Mouse (Mus musculus): ENCODE data around the gene Cfap61. TPM values are rescaled to one million over a fixed set of nuclear protein-coding genes. Genes with fewer than 3 reads are reported as not detected.

Cfap61 gene
- total RNA-seq, 1 experiment from 2014 or later: not detected

DNA sequence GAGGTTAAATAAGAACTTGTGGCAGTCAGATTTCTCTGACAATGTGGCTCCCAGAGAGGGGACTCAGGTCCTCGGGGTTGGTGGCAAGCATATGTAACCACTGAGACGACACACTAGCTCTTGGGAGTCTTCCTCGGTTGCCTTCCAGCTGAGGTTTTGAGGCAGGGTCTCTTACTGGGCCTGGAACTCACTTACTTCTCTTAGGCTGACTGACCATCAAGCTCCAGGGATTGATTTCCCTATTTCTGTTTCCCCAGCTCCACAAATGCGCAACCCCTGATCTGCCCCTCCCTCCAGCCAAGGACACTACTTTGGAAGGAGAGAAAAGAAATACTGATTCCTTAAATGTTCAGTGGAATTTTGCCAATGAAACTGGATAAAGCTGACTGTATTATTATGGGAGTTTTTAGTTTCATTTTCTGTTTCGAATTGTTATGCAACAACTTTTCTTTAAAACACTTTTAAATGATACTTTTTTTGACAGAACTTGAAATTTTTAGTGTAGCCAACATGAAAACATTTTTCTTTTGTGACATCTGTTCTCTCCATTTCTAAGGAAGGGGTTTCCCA lies 63.5 kb downstream of the Cfap61 start:
- ATAC-seq (ENCODE audit: extremely low read depth, insufficient number of reproducible peaks, low FRiP score, poor library complexity, severe bottlenecking): no peak

DNA sequence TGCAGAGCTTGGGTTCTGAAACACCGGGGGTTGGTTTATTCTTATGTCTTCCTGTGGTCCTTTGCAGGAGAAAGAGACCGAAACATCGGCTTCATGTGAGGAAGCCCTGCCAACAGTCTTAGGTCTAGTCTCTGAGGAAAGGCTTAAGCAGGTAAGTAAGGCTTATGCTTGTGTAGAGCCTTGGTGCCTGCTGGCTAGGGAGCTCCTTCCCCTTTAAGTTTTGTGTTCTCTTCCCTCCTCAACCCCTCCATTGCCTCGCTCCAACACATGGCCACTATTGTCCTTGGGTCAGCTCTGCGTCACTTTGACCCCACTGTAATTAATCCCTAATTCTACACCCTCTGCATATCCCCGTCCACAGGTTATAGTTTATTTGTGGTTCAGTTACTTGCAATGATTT lies 74.2 kb downstream of the Cfap61 start:
- ATAC-seq (ENCODE audit: extremely low read depth, insufficient number of reproducible peaks, low FRiP score, poor library complexity, severe bottlenecking): no peak

DNA sequence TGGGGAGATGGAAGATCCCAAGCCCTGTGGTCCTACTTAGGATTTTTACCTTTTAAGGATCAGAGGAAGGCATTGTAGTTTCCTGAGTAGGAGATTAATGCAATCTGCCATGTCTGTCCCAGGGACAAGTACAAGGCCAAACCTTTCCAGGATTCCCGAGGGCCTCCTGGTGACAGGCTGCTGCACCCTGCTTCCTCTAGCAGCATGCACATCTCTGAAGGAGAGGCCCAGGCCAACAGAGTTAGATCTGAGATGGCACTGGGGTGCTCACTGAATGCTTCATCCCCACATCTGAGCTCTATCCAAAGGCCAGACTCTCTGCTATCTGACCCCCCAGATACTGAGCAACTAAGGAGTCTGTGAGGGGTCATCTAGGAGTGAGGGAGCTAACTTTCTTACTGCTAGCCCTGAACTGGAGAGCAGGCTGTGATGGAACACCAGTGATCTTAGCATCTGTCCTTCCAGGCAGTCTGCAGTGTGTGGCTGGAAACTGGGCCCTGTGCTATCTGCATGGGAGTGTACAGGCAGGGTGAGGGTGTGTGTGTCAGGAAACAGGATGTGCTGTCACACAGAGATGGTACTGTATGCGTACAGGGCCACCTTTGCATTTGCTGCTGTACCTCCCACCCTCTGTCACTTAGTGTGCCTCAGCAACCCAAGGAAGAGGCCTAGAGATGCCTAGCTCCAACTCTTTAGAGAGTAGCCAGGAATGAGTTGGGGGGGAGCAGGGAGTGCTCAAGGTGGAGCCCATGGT lies 75.2 kb downstream of the Cfap61 start:
- no peak for ATAC-seq (ENCODE audit: extremely low read depth, insufficient number of reproducible peaks, low FRiP score, poor library complexity, severe bottlenecking)

DNA sequence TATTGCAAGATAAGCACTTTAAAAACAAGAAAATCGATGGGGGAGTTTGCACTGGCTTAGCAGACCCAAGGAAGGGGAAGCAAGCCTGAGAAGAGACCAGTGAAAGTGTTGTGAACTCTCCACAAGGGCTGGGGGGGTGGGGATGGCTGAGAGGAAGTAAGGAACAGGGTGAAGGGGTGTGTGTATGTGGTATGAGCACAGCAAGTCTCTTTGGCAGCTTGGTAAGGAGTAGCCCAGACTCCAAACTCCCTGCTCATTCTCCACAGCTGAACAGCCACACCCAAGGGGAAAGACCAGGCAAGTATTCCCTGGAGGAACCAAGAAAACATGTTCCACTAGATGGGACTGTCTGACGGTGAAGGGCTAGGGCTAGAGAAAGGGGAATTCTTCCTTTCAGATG lies 76.2 kb downstream of the Cfap61 start:
- no peak for ATAC-seq (ENCODE audit: extremely low read depth, insufficient number of reproducible peaks, low FRiP score, poor library complexity, severe bottlenecking)

DNA sequence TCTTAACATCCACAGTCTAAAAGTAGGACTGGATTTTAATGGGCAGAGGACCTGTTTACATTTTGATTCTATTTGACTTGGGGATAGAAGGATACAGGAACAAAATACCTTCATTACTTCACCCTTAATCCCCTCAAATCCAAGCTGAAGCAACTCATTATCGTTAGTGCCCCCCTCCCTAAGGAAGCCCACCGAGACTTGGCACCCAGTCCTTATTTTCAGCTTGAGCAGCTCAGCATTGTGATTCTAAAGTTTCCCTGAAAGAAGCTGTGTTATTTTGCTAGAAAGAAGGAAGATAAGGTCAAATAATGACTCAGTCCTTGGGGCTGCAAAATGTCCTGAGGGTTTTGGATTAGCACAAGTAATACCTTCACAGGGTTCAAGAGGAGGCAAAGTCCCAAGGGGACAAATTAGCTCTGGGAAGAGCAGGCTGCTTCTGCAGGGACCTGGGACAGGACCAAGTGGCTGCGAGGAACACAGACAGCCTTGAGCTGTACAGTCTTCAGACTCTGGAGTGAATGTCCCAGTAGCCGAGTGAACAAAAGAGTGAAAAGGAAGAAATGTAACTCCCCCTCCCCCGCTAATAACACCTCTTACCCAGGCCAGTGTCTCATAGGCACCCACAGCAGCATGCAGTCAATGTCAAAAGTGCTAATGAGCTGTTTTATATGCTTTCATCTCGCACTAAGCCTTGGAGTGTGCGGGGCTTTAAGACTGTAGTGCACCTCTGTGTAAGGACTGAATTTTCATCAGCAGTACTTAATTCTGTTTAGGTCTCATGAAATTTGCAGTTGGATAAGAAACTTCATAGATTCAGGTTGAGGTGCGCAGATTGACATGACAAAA lies 81.0 kb downstream of the Cfap61 start:
- ATAC-seq (ENCODE audit: extremely low read depth, insufficient number of reproducible peaks, low FRiP score, poor library complexity, severe bottlenecking): no peak

DNA sequence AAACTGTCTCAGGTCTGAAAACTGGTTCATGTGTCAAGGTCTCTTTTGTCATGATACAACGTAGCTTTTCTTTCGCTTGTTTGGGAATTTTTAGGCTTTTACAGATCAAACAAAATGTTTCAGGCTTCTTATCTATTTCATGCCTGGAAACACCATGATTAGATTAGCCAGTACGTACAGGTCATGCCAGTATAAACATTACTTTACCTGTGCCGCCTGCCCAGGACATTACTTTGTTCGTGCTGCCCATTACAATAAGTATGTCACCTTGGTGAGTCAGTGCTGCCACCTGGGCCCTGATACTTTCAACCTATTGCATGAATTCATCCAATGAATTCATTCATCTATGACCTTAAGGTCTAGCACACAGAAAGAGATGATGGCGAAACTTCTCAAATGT lies 88.3 kb downstream of the Cfap61 start:
- no peak for ATAC-seq (ENCODE audit: extremely low read depth, insufficient number of reproducible peaks, low FRiP score, poor library complexity, severe bottlenecking)

DNA sequence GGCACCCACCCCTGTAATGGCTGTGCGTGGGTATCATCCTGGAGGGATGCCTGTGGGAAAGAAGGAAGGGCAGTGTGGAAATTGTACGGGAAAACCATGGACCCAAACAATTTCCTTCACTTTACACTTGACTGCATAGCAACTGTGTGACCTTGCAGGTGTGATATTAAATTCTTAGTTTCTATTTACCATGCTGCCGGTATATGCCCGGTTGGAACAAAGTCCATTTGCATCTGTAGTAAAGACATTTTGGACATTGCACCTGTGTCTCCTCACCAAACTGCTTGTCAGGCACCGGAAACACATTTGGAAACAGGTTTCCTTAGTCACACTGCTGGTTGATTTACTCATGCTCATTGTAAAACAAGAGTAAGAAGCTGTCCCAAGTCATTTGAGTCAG lies 109.1 kb downstream of the Cfap61 start:
- ATAC-seq (ENCODE audit: extremely low read depth, insufficient number of reproducible peaks, low FRiP score, poor library complexity, severe bottlenecking): no peak

DNA sequence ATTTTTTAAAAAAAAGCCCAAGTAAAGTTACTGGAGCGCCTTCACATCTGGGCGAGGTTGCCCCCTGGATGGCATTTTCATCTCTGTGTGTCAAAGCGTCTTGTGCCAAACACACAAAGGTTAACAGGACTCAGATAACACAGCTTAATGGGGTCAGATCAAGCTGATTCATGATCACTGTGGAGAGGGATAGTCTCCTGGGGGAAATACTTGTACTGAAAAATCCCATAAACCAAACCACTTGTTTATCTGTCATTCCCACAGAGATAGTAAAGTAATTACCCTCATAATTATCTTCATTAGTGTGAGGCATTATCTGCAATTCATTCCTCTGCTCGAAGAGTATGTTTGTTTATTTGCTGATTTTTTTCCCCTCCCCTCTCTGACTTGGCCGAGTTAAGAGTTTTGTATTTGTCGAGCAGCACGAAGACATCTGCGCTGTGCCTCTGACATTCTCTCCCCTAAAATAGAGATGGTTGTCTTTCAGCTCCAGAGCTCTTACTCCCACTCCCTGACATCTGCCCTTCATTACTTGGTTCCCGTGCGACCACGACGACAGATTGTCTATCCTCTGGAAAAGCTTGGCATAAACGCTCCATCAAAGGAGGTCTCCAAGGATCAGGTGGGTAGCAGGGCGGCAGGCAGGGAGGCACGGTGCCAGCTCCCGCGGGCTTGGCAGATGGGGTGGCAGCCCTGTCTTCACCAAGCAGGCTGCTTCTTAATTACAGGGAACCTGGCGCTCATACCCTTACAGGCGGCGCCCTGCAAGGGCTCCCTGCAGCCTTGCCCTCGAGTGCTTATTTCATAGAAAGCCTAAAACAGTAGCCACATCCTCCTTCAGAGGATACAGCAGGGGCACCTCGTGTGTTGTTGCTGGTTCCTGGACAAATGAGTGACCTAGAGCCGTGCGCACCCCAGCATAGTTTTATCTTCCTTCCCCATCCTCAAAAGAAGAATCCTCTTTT lies 110.6 kb downstream of the Cfap61 start:
- no peak for ATAC-seq (ENCODE audit: extremely low read depth, insufficient number of reproducible peaks, low FRiP score, poor library complexity, severe bottlenecking)

DNA sequence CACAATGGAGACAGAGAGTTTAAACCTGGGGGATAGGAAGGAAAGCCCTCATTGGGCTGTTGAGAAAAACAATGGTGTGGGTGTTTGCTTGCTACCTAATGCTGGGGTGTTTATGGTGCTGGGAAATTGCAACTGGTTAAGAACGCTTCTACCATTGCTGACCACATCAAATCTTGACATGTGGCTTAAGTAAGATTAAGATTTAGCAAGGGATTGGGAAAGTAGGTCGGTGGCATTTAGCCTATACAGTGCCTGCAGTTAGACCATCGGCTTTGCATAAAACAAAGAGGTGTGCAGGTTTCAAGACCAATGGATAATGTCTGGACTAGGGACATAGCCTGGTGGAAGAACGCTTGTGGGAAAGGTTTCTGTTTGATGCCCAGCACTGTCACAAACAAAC lies 113.1 kb downstream of the Cfap61 start:
- no peak for ATAC-seq (ENCODE audit: extremely low read depth, insufficient number of reproducible peaks, low FRiP score, poor library complexity, severe bottlenecking)

DNA sequence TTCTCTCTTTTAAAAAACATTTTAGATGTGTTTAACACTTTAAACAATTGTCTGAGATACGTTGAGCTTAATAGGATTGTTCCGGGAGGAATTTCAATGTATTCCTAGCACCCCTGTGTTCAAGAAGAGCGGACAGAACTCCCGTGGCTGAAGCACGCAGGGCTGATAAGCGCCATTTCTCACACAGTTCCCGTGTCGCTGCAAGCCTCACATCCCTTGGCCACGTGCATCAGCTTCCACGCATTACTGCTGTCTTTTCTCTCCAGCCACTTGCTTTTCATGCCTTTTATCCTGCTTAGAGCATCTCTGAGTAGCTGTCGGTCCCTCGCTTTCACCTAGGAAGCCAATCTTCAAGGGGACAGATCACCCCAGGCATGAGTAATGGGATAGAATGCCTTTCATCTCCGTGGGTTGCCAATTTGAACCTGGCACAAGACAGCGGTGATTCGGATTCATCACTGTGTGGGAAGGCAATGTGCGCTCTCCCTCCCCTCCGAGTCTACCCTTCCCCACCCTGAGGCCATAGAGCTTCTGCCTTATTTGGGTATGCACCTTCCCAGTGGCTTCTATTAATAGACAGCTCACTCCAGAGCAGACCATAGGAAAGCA lies 113.7 kb downstream of the Cfap61 start:
- ATAC-seq (ENCODE audit: extremely low read depth, insufficient number of reproducible peaks, low FRiP score, poor library complexity, severe bottlenecking): no peak

DNA sequence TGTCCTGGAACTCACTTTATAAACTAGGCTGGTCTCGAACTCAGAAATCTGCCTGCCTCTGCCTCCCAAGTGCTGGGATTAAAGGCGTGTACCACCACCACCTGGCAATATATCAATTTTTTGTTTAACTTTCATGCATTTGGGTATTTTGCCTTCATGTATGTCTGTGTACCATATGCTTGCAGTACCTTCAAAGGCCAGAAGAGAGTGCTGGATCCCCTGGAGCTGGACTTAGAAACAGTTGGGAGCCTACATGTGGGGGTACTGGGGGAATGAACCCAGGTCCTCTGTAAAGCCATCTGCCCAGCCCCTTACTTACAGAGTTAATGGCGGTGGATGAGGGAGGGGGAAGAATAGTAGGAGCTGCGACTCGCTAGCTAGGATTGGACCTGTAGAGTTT lies 114.8 kb downstream of the Cfap61 start:
- ATAC-seq (ENCODE audit: extremely low read depth, insufficient number of reproducible peaks, low FRiP score, poor library complexity, severe bottlenecking): no peak

DNA sequence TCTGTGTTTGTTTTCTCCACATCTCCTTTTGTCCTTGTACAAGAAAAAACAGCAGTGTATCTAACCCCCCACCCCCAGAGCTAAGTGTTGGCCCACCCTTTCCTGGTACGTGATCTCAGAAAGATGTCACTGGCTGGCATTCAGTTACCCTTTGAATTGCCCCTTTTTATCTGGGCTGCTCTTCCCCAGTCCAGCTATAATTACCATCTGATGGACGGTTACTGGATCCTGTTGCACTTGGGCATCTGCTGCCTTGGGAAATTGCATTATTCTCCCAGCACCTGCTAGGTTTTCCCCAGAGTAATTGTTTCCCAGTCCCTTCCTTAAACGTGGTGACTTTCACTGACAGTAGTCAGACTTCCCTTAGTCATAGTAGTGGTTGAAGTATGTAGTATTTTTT lies 115.5 kb downstream of the Cfap61 start:
- no peak for ATAC-seq (ENCODE audit: extremely low read depth, insufficient number of reproducible peaks, low FRiP score, poor library complexity, severe bottlenecking)

DNA sequence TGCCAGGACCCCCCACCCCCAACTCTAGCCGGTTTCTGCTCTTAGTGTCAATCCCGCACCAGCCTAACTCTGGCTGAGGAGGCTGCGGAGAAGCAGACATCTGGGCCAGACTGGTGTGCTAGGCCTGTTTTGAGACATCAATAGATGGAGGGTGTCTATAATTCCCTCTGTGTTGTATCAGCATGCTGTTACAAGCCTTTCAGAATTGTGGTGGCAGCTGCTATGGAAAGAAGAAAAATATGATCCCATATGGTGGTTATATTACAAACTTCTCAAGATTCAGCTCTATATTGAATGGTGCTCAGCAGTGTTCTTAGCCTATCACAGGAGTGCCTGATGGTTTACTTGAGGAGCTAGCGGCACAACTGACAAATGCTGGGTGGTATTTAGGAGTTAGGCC lies 116.8 kb downstream of the Cfap61 start:
- no peak for ATAC-seq (ENCODE audit: extremely low read depth, insufficient number of reproducible peaks, low FRiP score, poor library complexity, severe bottlenecking)

DNA sequence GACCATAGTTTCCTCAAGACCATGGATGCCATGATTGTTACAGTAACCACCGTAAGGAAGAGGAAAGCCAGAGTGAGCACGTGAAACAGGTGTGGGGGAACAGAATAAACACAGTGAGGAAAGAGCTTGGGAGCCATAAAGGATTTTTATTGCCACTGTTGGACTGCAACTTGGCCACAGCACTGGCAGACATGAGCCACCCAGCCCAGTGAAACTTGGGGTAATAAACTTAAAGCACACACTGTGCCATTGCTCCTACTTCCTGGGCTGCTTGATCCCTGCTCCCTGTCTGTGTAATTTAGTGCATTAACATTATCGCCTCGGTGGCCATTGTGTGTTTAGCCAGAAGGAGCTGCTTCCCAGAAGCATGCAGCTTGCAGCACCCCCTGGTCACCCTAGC lies 122.5 kb downstream of the Cfap61 start:
- ATAC-seq (ENCODE audit: extremely low read depth, insufficient number of reproducible peaks, low FRiP score, poor library complexity, severe bottlenecking): no peak

DNA sequence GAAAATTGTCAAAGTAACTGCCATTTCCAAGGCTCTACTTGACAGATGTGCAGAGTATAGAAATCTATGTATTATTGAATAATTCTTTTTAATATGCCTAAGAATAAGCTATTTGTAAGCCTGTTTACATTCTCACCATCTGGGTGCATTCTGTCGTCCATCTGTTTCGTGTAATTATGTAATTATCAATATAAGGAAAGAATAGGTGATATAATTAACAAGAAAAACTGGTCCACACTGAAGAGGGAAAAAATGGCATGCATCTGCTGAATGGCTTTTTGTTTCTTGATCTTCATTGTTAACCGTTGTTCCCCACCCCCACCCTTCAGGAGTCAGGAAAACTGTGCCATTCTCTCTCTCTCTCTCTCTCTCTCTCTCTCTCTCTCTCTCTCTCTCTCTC lies 124.2 kb downstream of the Cfap61 start:
- ATAC-seq (ENCODE audit: extremely low read depth, insufficient number of reproducible peaks, low FRiP score, poor library complexity, severe bottlenecking): no peak

DNA sequence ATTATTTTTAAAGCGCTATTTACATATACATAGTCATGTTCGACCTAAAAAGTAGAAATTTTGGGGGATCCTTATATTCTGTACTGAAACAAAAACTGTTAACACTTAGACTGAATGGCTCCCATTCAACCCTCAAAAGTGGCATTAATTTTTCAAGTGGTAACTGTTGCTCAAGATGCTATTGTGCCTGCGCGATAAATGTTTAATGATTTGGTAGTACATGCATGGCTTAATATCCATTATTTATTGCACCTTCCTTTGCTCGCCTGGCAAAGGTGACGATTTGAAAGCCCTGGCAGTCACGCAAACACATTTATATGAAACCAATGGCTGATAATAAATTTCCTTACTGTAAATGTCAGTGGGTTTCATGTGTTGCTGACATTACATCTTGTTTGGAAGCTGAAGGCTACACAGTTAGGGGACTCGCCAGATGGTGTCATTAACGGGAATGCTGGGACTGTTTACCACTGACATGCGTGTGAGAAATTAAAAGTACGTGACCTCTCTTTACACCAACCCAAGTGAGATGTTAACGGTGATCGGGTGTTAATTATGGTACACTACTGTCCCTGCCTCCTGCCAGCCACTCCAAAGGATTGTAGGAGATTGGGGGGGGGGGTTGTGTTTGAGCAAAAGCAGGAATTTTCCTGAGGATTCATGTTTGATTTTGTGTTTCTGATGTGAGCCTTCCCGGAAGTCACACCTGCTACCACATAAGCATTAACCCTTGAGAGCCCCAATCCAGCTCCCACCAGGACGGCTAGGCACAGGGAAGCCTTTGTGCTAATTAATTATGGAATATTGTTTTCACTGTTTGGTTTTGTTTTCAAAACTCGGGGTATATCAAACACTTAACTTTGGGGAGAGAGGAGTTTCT lies 127.1 kb downstream of the Cfap61 start:
- ATAC-seq (ENCODE audit: extremely low read depth, insufficient number of reproducible peaks, low FRiP score, poor library complexity, severe bottlenecking): no peak

DNA sequence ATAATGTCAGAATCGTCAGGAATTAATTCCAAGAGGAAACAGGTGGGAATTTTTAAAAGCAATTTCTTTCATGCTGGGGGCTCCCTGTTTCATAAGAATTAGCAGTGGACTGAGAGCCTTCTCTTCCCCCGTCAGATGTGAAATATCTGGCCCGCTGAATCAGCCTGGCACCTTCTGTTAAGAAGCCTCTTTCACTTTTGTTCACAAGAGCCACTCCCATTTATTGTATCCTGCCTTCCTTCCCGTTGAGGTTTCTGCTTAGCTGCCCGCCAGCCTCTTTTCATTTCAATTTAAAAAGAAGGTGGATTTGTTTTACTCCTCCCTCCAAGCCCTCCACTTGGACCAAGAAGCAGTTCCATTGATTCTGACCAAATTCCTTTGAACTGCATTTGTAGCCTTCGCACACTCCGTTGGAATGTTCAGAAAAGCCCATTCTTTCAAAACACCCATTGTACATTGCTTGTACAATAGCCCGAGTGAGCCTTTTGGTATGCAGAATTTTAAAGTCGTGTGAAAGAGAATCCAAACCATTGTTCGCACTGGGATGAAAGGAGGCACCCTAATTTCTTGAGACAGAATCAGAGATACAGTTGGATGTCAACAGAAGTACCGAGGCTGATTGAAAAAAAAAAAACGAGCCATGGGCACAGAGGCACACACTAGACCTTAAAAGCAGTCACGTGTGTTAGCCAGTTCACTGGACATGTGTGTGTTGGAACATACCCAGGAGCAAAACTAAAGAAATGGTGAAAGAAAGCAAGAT lies 127.9 kb downstream of the Cfap61 start:
- ATAC-seq (ENCODE audit: extremely low read depth, insufficient number of reproducible peaks, low FRiP score, poor library complexity, severe bottlenecking): no peak

Measured in neutrophil, adult 5-6 weeks (primary cell).